Mouse (Mus musculus): ENCODE data around the gene Zc3hc1. TPM values are rescaled to one million over a fixed set of nuclear protein-coding genes. Genes with fewer than 3 reads are reported as not detected.
"Not testable (repeated sequence)": the region's sequence is repeated elsewhere in the genome, so short reads cannot be mapped to it uniquely, and the experiment has no call there.

Zc3hc1 gene
- polyA plus RNA-seq, 1 experiment from 2014 or later = 40.2 TPM

- H3K27ac ChIP-seq = no peak overlapping the region
- 21% methylated on average over 4 of the region's 4 CpGs for WGBS
- H3K9ac ChIP-seq = no peak overlapping the region
- H3K4me1 ChIP-seq = no peaks in the 10 kb centered on the region
- H3K9me3 ChIP-seq = no peaks in the 10 kb centered on the region
- H3K27me3 ChIP-seq (replicated peaks) = no peaks in the 10 kb centered on the region
- no peak for ATAC-seq (ENCODE audit: insufficient read depth, low FRiP score, low read depth)
- no peaks in the 10 kb centered on the region for H3K36me3 ChIP-seq
- peak overlapping the region; percentile 43 for H3K4me2 ChIP-seq
- no peak overlapping the region; the same call in 1 of the 2 replicates for H3K4me3 ChIP-seq (replicated peaks)
These were observed 12.6 kb upstream of the Zc3hc1 start for GRCm38 (mm10) chr6:30403465-30403864.

DNA sequence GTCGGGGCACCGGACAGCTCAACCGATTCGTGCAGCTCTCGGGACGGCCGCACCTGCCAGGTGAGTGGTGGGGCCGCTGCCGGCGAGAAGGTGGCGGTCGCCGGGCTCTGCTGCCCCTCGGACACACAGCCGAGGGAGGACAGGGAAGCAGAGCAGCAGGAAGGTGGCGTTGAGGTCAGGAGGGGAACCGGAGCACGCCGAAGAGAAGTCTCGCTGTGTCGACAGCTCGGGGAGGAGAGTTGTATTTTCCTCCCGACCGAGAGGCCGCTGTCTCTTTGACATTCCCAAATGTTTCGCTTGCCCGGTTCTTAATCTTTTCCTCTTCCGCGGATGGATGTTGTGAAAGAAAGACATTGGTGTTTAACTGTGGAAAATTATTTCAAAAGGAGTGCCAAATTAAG, 11.3 kb upstream of the Zc3hc1 start:
- WGBS = under 1% methylated on average over 29 of the region's 29 CpGs
- peak overlapping the region; percentile 96 for H3K27ac ChIP-seq
- peak overlapping the region; percentile 87 for H3K9ac ChIP-seq
- H3K4me2 ChIP-seq = peak overlapping the region; percentile 50
- no peaks in the 10 kb centered on the region for H3K36me3 ChIP-seq
- no peaks in the 10 kb centered on the region for H3K4me1 ChIP-seq
- H3K4me3 ChIP-seq (replicated peaks) = peak overlapping the region; percentile 85
- H3K9me3 ChIP-seq = no peaks in the 10 kb centered on the region
- peak; percentile 9; the same call in 1 of the 2 replicates for ATAC-seq (ENCODE audit: insufficient read depth, low FRiP score, low read depth)
- H3K27me3 ChIP-seq (replicated peaks) = no peaks in the 10 kb centered on the region

DNA sequence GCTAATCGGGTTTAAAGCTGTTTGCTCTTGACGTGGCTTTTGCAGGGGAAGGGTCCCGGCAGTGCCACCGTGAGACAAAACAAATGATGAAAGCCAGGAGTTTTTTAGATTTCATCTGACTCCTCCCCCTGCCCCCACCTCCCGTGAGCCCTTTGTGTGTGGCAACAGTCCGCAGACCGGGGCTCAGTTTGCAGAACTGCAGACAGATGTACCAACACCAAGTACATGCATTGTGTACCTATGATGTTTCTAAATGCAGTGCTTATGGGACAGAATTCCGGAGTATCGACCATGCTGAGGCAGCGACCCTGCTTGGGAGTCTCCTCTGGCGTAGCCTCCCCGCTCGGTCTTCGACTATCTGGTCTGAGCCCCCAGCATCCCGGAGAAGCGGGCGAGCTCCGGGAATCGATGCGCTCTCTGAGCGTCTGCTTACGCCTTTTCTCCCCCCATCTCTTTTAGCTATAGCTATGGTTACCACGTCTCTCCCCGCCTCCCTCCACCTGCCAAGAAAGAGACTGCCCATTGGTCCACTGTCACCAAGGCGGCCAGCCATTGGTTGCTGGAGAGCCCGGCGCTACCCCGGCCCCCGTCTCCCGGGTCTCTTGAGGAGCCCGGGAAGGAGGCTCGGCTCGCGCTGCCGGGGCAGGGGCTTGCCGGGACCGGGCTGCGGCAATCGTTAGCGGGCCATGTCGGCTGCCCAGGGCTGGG, 10.6 kb upstream of the Zc3hc1 start, which contains the start of gene Klhdc10:
TSS of gene Klhdc10 (plus strand) at position 561 of the 708 bp plus-strand sequence.
- ATAC-seq (ENCODE audit: insufficient read depth, low FRiP score, low read depth) = peak; percentile 100
- peak within 1 kb of the TSS; percentile 55 for H3K4me2 ChIP-seq
- H3K36me3 ChIP-seq = no peaks in the 10 kb centered on the region
- no peaks in the 10 kb centered on the region for H3K9me3 ChIP-seq
- peak within 1 kb of the TSS; percentile 85 for H3K4me3 ChIP-seq (replicated peaks)
- peak within 1 kb of the TSS; percentile 96 for H3K27ac ChIP-seq
- H3K9ac ChIP-seq = peak within 1 kb of the TSS; percentile 87
- no peaks in the 10 kb centered on the region for H3K27me3 ChIP-seq (replicated peaks)
- H3K4me1 ChIP-seq = no peaks in the 10 kb centered on the region
- WGBS = under 1% methylated on average over 34 of the region's 41 CpGs

- no peaks in the 10 kb centered on the region for H3K36me3 ChIP-seq
- 5% methylated on average over 7 of the region's 7 CpGs for WGBS
- ATAC-seq (ENCODE audit: insufficient read depth, low FRiP score, low read depth) = no peak
- peak overlapping the region; percentile 85 for H3K4me3 ChIP-seq (replicated peaks)
- no peaks in the 10 kb centered on the region for H3K4me1 ChIP-seq
- H3K9ac ChIP-seq = peak overlapping the region; percentile 37; the same call in 1 of the 2 replicates
- H3K27ac ChIP-seq = peak overlapping the region; percentile 96
- H3K27me3 ChIP-seq (replicated peaks) = no peaks in the 10 kb centered on the region
- H3K9me3 ChIP-seq = no peaks in the 10 kb centered on the region
- peak overlapping the region; percentile 55 for H3K4me2 ChIP-seq
These were observed 9.9 kb upstream of the Zc3hc1 start for GRCm38 (mm10) chr6:30400716-30401115.

DNA sequence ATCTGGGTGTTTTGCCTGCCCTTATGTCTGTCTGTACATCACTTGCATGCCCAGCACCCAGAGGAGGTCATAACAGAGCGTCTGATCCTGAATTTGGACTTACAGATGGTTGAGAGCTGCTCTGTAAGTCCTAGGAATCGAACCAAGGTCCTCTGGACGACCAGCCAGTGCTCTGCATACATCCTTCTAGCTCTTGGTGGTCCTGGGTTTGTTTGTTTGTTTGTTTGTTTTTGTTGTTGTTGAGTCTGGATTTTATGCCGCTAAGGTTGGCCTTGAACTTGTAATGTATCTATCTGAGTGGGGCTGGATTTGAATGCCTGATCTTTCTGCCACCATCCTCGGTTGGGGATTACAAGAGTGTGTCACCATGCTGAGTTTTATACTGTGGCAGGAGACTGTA, 9.3 kb upstream of the Zc3hc1 start:
- H3K4me2 ChIP-seq = peak overlapping the region; percentile 55; the same call in 1 of the 2 replicates
- H3K36me3 ChIP-seq = no peaks in the 10 kb centered on the region
- H3K4me1 ChIP-seq = no peaks in the 10 kb centered on the region
- no peaks in the 10 kb centered on the region for H3K27me3 ChIP-seq (replicated peaks)
- no peak for ATAC-seq (ENCODE audit: insufficient read depth, low FRiP score, low read depth)
- no peak overlapping the region for H3K9ac ChIP-seq
- H3K9me3 ChIP-seq = no peaks in the 10 kb centered on the region
- H3K27ac ChIP-seq = no peak overlapping the region; the same call in 1 of the 2 replicates
- H3K4me3 ChIP-seq (replicated peaks) = no peak overlapping the region
- WGBS = 76% methylated on average over 5 of the region's 5 CpGs

DNA sequence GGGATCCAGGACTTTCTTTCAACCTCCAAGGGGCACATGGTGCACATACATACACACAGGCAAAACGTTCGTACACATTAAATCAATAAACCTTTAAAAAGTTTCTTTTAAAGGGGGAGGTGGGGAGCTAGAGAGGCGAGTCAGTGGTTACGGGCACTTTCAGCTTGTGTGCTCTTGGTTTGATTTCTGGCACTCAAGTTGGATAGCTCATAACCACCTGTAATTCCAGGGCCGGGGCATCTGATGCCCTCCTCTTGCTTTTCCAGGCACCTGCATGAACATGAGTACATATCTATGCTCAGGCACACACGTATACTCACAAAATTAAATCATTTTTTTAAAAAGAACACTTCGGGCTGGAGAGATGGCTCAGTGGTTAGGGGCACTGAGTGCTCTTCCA, 1.2 kb upstream of the Zc3hc1 start:
- 82% methylated on average over 7 of the region's 7 CpGs for WGBS
- Histone ChIP-seq H3K4me1 (no peaks in the 10 kb centered on the region), H3K4me2 (no peak overlapping the region), H3K9ac (no peak overlapping the region), H3K4me3 (replicated peaks) (no peak overlapping the region), H3K9me3 (no peaks in the 10 kb centered on the region), H3K27me3 (replicated peaks) (no peaks in the 10 kb centered on the region), H3K36me3 (no peaks in the 10 kb centered on the region), H3K27ac (no peak overlapping the region)
- ATAC-seq (ENCODE audit: insufficient read depth, low FRiP score, low read depth) = no peak

DNA sequence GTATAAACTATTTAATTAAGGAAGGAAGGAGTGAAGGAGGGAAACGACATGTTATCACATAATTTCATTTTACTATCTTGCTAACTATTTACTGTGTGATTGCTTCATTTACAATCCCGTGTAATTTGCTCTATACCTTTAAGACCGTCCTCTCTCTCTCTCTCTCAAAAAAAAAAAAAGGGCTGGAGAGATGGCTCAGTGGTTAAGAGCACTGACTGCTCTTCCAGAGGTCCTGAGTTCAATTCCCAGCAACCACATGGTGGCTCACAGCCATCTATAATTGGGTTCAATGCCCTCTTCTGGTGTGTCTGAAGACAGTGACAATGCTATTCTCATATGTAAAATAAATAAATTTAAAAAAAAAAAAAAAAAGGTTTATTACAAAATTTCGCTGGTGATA, 557 bp downstream of the Zc3hc1 start:
- H3K36me3 ChIP-seq; H3K4me1 ChIP-seq; H3K27ac ChIP-seq; H3K27me3 ChIP-seq (replicated peaks); H3K9me3 ChIP-seq; ATAC-seq (ENCODE audit: insufficient read depth, low FRiP score, low read depth): not testable (repeated sequence)
- WGBS = 16% methylated on average over 4 of the region's 4 CpGs
- peak overlapping the region; percentile 68 for H3K4me3 ChIP-seq (replicated peaks)
- peak overlapping the region; percentile 44 for H3K4me2 ChIP-seq
- H3K9ac ChIP-seq = peak overlapping the region; percentile 53; the same call in 1 of the 2 replicates

GRCm38 (mm10) chr6:30381116-30381515, 9.7 kb downstream of the Zc3hc1 start:
- no peaks in the 10 kb centered on the region for H3K9me3 ChIP-seq
- H3K4me3 ChIP-seq (replicated peaks) = no peak overlapping the region
- H3K27ac ChIP-seq = no peak overlapping the region
- H3K4me1 ChIP-seq = no peaks in the 10 kb centered on the region
- whole genome bisulfite sequencing = 54% methylated on average over 3 of the region's 3 CpGs
- H3K4me2 ChIP-seq = no peak overlapping the region
- H3K9ac ChIP-seq = no peak overlapping the region
- peaks cover 41% of the 10 kb centered on the region for H3K36me3 ChIP-seq
- H3K27me3 ChIP-seq (replicated peaks) = no peaks in the 10 kb centered on the region
- ATAC-seq (ENCODE audit: insufficient read depth, low FRiP score, low read depth) = no peak

DNA sequence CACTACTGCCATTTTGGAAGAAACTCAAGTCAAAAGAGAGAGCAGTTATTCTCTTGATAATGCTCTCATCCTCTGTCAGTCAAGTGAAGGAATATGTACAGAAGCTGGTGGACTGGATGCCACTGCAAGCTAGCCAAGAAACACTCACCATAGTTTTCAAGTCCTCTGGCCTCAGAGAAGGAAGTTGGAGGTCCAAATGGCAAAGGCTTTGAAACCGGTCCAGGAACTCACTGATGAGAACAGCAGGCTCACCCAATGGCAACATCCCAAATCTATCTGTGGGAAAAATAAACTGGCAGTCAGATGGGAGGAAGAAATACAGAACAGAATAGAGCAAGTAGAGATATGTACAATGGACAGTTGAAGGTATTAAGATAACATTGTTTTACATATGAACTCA, 15.0 kb downstream of the Zc3hc1 start:
- H3K4me3 ChIP-seq (replicated peaks) = no peak overlapping the region
- no peak overlapping the region for H3K9ac ChIP-seq
- no peak overlapping the region for H3K4me2 ChIP-seq
- no peaks in the 10 kb centered on the region for H3K9me3 ChIP-seq
- H3K4me1 ChIP-seq = no peaks in the 10 kb centered on the region
- no peak for ATAC-seq (ENCODE audit: insufficient read depth, low FRiP score, low read depth)
- 74% methylated on average over 1 of the region's 1 CpGs for WGBS
- H3K27me3 ChIP-seq (replicated peaks) = no peaks in the 10 kb centered on the region
- no peak overlapping the region for H3K27ac ChIP-seq
- H3K36me3 ChIP-seq = peaks cover 49% of the 10 kb centered on the region

DNA sequence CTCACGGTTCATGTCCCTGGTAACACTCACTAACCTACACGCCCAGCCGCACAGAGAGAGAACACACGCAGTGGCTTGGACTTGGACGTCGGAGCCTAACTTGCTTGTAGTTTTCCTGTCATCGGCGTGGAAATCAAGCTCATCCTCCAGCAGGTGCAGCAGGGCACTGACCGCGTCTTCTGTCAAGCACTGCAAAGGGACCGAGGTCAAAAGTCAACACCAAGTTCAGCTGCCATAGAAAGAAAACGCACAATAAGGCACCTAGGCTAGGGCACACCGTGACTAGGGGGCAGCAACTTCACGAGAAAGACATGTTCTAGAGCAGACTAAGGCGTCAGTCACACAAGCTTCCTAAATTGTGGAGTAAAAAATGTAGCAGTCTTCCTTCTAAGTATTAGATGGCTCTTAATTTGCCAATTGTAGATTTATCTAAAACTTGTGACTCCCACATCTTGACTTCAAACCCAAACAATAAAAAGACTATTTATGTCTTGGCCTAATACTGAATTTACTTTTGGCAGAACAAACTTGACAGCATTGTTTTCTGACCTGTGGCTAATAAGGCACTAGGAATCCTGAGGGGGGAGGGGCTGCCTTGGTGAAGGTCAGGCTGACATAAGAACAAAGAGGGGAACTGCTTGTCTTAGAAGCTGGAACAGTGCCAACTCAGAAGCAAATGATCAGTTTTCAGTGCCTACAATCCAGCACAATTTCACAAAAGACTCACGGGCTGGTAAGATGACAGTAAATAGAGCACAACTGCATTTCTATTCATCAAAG, 15.9 kb downstream of the Zc3hc1 start:
- Histone ChIP-seq H3K9me3 (no peaks in the 10 kb centered on the region), H3K9ac (no peak overlapping the region), H3K4me3 (replicated peaks) (no peak overlapping the region), H3K4me1 (no peaks in the 10 kb centered on the region), H3K4me2 (no peak overlapping the region), H3K27ac (no peak overlapping the region), H3K36me3 (peaks cover 49% of the 10 kb centered on the region), H3K27me3 (replicated peaks) (no peaks in the 10 kb centered on the region)
- WGBS = 83% methylated on average over 16 of the region's 16 CpGs
- no peak; the same call in 1 of the 2 replicates for ATAC-seq (ENCODE audit: insufficient read depth, low FRiP score, low read depth)

DNA sequence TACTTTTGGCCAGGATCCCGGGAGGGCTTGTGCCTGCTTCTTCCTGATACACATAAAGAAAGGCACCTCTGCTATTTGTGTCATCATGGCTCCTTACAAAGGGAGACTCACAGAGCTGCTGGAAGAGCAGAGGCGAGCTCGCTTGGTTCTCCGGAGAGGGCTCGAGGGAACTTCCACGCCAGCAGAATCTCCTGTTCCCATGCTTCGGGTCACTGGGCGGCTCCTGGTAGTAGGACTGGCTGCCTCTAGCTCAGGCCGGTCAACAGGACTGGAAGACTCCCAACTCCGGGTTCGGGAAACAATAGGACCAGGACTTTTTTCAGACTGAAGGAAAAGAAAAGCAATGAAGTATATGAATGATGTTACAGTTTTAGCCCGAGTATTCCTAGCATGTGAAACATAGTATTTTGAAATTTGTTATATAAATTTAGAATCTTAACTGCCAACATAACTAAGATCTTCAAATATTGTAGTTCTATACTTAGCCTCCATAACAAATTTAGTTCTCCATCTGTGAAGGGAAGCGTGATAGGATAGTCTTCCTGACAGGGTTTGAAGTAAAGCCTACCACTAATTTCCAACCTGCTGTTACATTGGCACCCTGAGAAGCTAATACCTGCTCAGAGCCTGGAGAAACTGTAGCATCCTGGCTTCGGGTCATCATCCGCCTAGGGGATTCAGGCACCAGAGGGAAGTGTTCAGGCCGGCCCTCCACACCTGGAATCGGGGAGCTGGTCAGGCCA, 18.0 kb downstream of the Zc3hc1 start:
- no peaks in the 10 kb centered on the region for H3K27me3 ChIP-seq (replicated peaks)
- H3K36me3 ChIP-seq = peaks cover 64% of the 10 kb centered on the region
- no peak overlapping the region for H3K9ac ChIP-seq
- no peak overlapping the region for H3K4me3 ChIP-seq (replicated peaks)
- no peak overlapping the region for H3K27ac ChIP-seq
- WGBS = 92% methylated on average over 17 of the region's 17 CpGs
- H3K4me2 ChIP-seq = no peak overlapping the region
- H3K4me1 ChIP-seq = no peaks in the 10 kb centered on the region
- ATAC-seq (ENCODE audit: insufficient read depth, low FRiP score, low read depth) = no peak
- no peaks in the 10 kb centered on the region for H3K9me3 ChIP-seq

Measured in stomach, embryonic 15.5 days (tissue).